Mouse (Mus musculus) ES-E14 (cell line): Measurements from ENCODE around the gene Cyp2c55.

Source experiments
- CHD2 ChIP-seq: IDR thresholded peaks from 2 replicates; pipeline ENCODE4 v1.6.1; 2014; ENCODE audit warnings: mild to moderate bottlenecking, low read depth, low read length, inconsistent platforms
- HCFC1 ChIP-seq: IDR thresholded peaks from 2 replicates; pipeline ENCODE4 v1.6.1; 2012; ENCODE audit warnings: low read length, inconsistent platforms, borderline replicate concordance; ENCODE audit not compliant: insufficient read depth
- MAFK ChIP-seq: IDR thresholded peaks from 2 replicates; pipeline ENCODE4 v1.6.1; 2014; ENCODE audit warnings: mild to moderate bottlenecking, low read depth, low read length, inconsistent platforms; ENCODE audit not compliant: insufficient read depth
- ZC3H11A ChIP-seq: IDR thresholded peaks from 2 replicates; pipeline ENCODE4 v1.6.1; 2012; ENCODE audit warnings: low read depth, mild to moderate bottlenecking, inconsistent platforms, low read length, borderline replicate concordance

DNA sequence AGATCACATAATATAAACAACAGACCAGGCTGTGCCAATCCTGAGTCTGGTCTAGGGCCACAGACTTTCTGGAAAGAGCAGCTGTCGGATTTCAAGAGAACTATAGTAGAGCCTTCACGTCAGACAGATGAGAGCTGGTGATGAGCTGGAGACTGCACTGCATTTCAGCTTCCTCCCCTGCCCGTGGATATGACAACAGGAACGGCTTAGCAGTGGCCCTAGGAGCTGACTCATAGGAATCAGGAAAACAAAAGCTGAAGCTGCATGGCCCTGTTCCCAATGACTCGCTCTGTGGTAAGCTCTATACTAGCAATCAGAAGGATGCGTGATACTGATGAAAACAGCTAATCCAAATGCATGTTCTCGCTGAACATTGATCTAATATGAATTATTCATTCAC is 33.2 kb upstream of the Cyp2c55 start:
- TF ChIP-seq ZC3H11A (no peak), MAFK (0 out of 2 replicates have a peak, but pooled peaks have one; percentile 7), CHD2 (no peak), HCFC1 (no peak)
